Mouse (Mus musculus) neural tube, embryonic 11.5 days (tissue): Measurements from ENCODE around the gene Tifa. TPM values are rescaled to one million over a fixed set of nuclear protein-coding genes. Genes with fewer than 3 reads are reported as not detected.
A peak's percentile ranks its signal among the peaks of the same experiment; 100 is the strongest.

Source experiments
- ATAC-seq: fragments of 200-750 bp; cut with Nextera tagmentation; 2 replicates; pipeline ENCODE4 v1.8.0; 2017; ENCODE audit warnings: moderate number of reproducible peaks, mild to moderate bottlenecking, moderate TSS enrichment, moderate library complexity; ENCODE audit not compliant: insufficient read depth, low FRiP score, low TSS enrichment
- DNase-seq: peaks from one replicate; pipeline ENCODE4 v3.0.0-alpha.2; 2015; ENCODE audit warnings: low spot score
- H3K27ac ChIP-seq: fragments of 300-500 bp; sonication (generic); 2 replicates; pipeline ENCODE4 v1.5.1; 2014; ENCODE audit warnings: low read depth, mild to moderate bottlenecking, low read length
- H3K27me3 ChIP-seq: fragments of 300-500 bp; sonication (generic); 2 replicates; pipeline ENCODE4 v1.6.1; 2014; ENCODE audit warnings: mild to moderate bottlenecking, low read length, mixed read lengths; ENCODE audit not compliant: control insufficient read depth, insufficient read depth
- H3K36me3 ChIP-seq: fragments of 300-500 bp; sonication (generic); 2 replicates; pipeline ENCODE4 v1.6.1; 2014; ENCODE audit warnings: mild to moderate bottlenecking, low read length, moderate library complexity, mixed read lengths; ENCODE audit not compliant: control insufficient read depth, insufficient read depth
- H3K4me1 ChIP-seq: fragments of 300-500 bp; sonication (generic); 2 replicates; pipeline ENCODE4 v1.6.1; 2014; ENCODE audit warnings: low read length, mixed read lengths; ENCODE audit not compliant: control insufficient read depth, insufficient read depth
- H3K4me2 ChIP-seq: fragments of 300-500 bp; sonication (generic); 2 replicates; pipeline ENCODE4 v1.6.1; 2014; ENCODE audit warnings: low read depth, mild to moderate bottlenecking, moderate library complexity
- H3K4me3 ChIP-seq: fragments of 300-500 bp; sonication (generic); 2 replicates; pipeline ENCODE4 v1.5.1; 2014; ENCODE audit warnings: low read depth, low read length
- H3K9ac ChIP-seq: fragments of 300-500 bp; sonication (generic); 2 replicates; pipeline ENCODE4 v1.6.1; 2014; ENCODE audit warnings: mild to moderate bottlenecking, low read length
- H3K9me3 ChIP-seq: fragments of 300-500 bp; sonication (generic); 2 replicates; pipeline ENCODE4 v1.6.1; 2016; ENCODE audit warnings: low read length; ENCODE audit not compliant: control insufficient read depth
- WGBS: fragments of 180-500 bp; shearing (Covaris S2); extraction: QIAGEN DNeasy Blood & Tissue Kit; methylation state at CpG from one replicate; pipeline ENCODE4 v1.1.7; 2014; 5-methylcytosine and 5-hydroxymethylcytosine counted together
- polyA plus RNA-seq: library from polyadenylated mRNA; unstranded; fragments of >200 nt; fragmentation: Nextera tagmentation; extraction: Ambion mirVana; gene quantifications from 2 replicates; pipeline ENCODE4 v1.2.1, GENCODE M21; 2014

The Tifa gene
- polyA plus RNA-seq, 1 experiment from 2014 or later, result 2.4 TPM

DNA sequence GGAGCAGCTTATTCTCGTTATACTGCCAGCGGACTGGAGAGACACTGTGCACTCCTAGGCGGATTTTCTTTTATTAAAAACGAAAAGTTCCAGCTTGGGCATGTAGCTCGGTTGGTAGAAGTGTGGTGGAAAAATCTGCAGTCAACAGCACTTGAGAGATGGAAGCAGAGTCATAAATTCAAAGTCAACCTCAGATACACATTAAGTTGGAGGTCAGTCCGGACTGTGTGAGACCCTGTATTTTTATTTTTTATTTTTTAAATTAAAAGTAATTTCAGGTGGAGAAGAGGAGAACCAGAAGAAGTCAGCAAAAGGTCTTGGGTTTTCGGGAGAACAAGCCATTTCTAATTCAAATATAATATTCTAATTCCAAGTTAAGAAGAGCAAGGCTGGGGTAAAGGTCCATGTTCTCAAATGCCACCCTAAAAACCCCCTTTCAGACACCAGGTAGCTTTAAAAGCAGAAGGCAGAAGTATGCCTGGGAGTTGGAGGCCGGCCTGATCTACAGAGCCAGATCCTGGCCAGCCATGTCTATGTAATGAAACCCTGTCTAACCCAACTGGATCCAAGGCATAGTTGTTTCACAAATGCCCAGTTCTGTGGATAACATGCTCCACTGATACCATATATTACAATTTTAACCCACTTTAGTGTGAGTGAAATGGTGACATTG, 48.5 kb downstream of the Tifa start:
- Histone ChIP-seq H3K9me3 (no peaks in the 10 kb centered on the region), H3K9ac (peak overlapping the region; percentile 64), H3K4me2 (peak overlapping the region; percentile 41), H3K27me3 (no peaks in the 10 kb centered on the region), H3K4me3 (peak overlapping the region; percentile 95), H3K4me1 (peaks cover 9% of the 10 kb centered on the region), H3K36me3 (no peaks in the 10 kb centered on the region), H3K27ac (peak overlapping the region; percentile 69)
- 33% methylated on average over 8 of the region's 8 CpGs for WGBS
- DNase-seq (no peak), ATAC-seq (peak; percentile 3; the same call in 1 of the 2 replicates)

DNA sequence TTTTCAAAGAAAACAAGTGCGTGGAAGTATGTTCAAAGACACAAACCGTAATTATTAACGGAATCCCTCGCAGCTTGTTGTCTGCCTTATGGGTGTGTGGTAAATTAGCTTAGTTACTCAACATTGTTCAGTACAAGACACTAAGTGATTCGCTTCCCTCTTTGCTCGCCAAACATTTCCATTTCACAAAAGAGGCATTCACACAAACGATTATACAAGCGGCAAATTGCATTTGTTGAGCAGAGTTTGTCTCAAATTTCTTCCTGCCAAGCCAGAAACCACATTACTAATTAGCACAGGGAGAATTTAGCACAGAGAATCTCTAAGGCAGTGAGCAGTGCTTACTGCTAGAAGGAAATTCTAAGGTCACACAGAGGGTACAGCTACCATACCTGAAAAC, 52.3 kb downstream of the Tifa start:
- Histone ChIP-seq H3K4me2 (no peak overlapping the region), H3K4me3 (no peak overlapping the region), H3K27me3 (no peaks in the 10 kb centered on the region), H3K36me3 (no peaks in the 10 kb centered on the region), H3K27ac (no peak overlapping the region), H3K4me1 (0 out of 2 replicates have a peak, but pooled peaks cover 2% of the 10 kb centered on the region), H3K9me3 (no peaks in the 10 kb centered on the region), H3K9ac (no peak overlapping the region)
- DNase-seq, result no peak
- WGBS, result 78% methylated on average over 8 of the region's 8 CpGs
- ATAC-seq, result no peak

DNA sequence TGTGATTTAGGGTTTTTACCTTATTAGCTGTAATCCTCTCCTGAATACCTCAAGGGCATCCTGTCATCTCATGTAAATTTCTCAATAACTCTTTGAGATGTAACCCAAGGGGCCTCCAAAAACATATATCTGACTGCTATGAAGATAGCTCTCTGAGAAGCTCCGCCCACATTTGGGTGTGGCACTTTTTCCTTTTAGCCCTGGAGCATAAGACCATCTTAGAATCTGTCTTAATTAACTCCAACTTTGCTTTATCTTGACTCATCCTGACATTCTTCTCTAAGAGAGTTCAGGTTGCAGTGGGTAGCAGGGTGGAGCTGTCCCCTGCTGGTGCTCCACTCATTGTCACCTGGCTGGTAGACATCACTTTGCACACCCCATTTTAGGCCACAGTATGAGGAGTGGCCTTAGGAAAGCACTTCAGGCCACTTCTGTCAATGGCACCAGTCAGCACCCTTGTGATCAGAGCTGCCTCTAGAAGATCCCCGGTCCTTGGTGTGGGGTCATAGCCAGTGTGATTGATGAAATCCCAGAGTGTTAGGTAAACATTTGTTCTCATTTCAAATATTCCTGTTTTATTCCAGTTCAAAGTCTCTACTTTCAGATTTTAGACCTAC, 53.8 kb downstream of the Tifa start:
- Histone ChIP-seq H3K4me2 (no peak overlapping the region), H3K27me3 (no peaks in the 10 kb centered on the region), H3K9ac (no peak overlapping the region), H3K27ac (no peak overlapping the region), H3K9me3 (no peaks in the 10 kb centered on the region), H3K36me3 (no peaks in the 10 kb centered on the region), H3K4me3 (no peak overlapping the region), H3K4me1 (no peaks in the 10 kb centered on the region)
- ATAC-seq (no peak), DNase-seq (no peak)
- 76% methylated on average over 2 of the region's 2 CpGs for WGBS

DNA sequence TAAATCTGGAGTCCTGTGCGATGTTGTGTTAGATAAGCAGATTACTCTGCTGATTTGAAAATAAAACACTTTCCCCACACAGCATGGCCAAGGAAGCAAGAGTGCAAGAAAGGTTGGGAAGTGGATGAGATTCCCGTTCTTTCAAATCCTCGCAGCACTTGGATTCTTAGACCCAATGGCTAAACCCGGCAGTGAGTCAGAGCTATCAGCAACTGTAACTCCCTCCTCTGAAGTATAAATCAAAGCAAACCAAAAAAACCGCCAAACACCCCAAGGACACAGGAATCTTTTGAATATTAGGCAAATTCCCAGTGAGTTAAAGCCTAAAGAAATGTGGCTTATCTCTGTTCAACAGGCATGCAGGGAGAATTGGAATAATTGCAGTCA, 54.3 kb downstream of the Tifa start:
- no peak for ATAC-seq
- 85% methylated on average over 5 of the region's 5 CpGs for WGBS

DNA sequence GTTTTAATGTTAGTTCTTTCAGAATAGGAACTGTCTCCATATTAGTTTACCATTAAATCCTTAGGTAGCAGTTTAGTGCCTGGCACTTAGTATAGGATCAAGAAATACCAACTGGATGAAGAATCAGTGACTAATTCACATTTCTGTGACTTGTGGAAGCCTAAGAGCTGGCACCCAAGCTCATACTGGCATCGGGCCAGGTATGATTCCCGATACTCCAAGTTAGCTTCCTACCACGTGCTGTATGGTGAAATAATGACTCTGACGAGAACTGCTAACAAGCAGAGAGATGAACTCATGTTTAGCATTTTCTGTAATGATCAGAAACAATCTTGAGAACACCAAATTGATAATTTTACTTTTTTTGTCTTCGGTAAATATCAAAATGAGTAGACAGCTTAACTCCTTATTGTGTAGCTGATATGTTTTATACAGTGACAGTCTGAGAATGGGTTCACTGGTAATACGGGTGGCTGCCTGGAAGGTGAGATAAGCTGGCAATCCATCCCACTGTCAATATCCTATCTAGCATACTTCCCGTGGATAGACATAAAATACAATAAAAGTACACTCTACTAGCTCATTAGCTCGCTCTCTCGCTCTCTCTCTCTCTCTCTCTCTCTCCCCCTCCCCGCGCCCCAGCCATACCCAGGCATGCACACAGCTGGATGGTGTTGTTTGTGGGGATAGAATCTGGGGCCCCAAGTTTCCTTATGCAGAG, 58.6 kb downstream of the Tifa start:
- no peak overlapping the region for H3K27ac ChIP-seq
- no peak overlapping the region for H3K4me3 ChIP-seq
- no peak overlapping the region for H3K4me2 ChIP-seq
- DNase-seq (no peak), ATAC-seq (no peak)
- WGBS, result 90% methylated on average over 11 of the region's 11 CpGs
- H3K27me3 ChIP-seq, result no peaks in the 10 kb centered on the region
- H3K9ac ChIP-seq, result no peak overlapping the region
- H3K9me3 ChIP-seq, result no peaks in the 10 kb centered on the region
- no peaks in the 10 kb centered on the region for H3K4me1 ChIP-seq
- H3K36me3 ChIP-seq, result no peaks in the 10 kb centered on the region

More for the DNA sequence above, 54.3 kb downstream of the Tifa start:
- Histone ChIP-seq H3K4me1 (no peaks in the 10 kb centered on the region), H3K27me3 (no peaks in the 10 kb centered on the region), H3K4me2 (no peak overlapping the region), H3K9me3 (no peaks in the 10 kb centered on the region), H3K36me3 (no peaks in the 10 kb centered on the region), H3K27ac (no peak overlapping the region), H3K4me3 (no peak overlapping the region), H3K9ac (no peak overlapping the region)
- DNase-seq, result no peak

DNA sequence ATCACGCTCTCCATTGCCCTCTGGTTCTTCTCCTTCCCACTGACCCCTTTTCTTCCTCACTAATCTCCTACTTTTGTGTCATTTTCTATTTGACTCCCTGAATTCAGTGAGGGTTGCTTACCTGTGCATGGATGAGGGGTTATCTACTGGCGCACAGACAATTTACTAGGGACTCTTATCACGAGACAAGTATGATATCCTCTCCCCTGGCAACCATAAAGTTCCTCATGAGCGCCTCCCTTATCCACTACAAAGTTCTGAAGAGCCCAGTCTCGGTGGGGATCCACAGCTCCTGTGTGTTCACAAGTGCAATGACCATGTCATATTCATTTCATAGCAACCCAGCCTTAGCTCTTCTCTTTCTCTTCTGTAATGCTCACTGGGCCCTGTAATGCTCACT, 60.3 kb downstream of the Tifa start:
- no peak for ATAC-seq
- Histone ChIP-seq H3K4me1 (no peaks in the 10 kb centered on the region), H3K4me2 (no peak overlapping the region), H3K9ac (no peak overlapping the region), H3K9me3 (no peaks in the 10 kb centered on the region), H3K27ac (no peak overlapping the region), H3K27me3 (no peaks in the 10 kb centered on the region), H3K36me3 (no peaks in the 10 kb centered on the region), H3K4me3 (no peak overlapping the region)
- no peak for DNase-seq
- 85% methylated on average over 5 of the region's 5 CpGs for WGBS

DNA sequence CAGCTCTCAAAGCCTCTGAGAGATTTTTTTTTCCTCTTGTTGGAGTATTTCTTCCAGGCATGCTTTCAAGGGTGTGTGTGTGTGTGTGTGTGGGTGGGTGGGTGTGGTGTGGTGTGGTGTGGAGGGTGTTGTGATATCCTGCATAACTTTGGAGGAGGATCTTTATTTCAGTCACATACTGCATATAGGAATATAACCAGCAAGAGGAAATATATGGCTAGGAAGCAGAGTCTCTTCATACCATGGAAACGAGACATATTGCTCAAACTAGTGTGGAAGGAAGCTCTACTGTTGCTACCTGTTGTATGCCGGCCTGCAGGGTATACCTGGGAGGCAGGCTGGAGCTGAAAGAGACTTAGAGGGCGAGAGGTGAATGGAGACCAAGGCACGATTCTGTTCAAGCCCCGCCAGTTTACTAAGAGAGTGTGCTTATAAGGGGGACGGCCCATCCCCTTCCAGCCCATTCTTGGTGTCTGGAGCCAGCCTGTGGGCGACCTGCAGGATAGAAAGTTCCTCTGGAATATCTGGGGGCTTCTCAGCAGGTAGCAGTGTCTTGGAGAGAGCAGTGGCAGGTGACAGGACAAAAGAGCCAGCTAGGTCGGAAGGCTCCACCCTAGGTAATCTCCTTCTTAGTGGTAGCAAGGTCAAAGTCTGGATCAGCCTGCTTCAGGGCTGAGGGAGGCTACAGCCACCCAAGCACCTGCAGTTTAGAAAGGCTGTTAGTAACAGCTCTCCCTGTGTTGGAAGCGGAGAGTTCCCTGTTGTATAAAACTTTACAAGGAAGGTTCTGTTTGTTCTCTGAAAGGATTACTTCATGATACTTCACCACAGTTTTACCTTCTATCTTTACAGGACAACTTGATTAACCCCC, 61.4 kb downstream of the Tifa start:
- WGBS, result 68% methylated on average over 9 of the region's 9 CpGs
- Histone ChIP-seq H3K9ac (no peak overlapping the region), H3K36me3 (no peaks in the 10 kb centered on the region), H3K27ac (no peak overlapping the region), H3K4me3 (no peak overlapping the region), H3K4me2 (no peak overlapping the region), H3K27me3 (no peaks in the 10 kb centered on the region), H3K4me1 (no peaks in the 10 kb centered on the region), H3K9me3 (no peaks in the 10 kb centered on the region)
- ATAC-seq (no peak), DNase-seq (no peak)

DNA sequence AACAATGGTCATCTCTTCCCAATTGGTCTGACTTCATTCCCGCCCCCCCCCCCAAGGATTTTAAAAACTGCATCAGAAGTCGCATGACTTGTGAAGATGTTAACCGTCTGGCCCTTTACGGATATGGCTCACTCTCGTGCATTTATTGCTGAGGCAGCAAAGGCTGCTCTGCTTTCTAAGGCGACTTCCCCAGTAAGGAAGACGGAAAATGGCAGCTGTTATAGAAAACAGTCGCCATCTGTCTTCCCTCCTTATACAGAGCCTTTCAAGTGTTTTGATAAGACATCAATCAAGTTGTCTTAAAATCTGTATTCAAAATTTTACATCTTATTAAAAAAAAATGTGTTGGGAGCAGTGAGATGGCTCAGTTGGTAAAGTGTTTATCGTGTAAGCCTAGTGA, 63.1 kb downstream of the Tifa start:
- H3K4me2 ChIP-seq, result no peak overlapping the region
- ATAC-seq (no peak), DNase-seq (no peak)
- no peaks in the 10 kb centered on the region for H3K4me1 ChIP-seq
- H3K27me3 ChIP-seq, result no peaks in the 10 kb centered on the region
- no peak overlapping the region for H3K9ac ChIP-seq
- H3K36me3 ChIP-seq, result no peaks in the 10 kb centered on the region
- H3K27ac ChIP-seq, result no peak overlapping the region
- WGBS, result 80% methylated on average over 9 of the region's 9 CpGs
- no peaks in the 10 kb centered on the region for H3K9me3 ChIP-seq
- no peak overlapping the region for H3K4me3 ChIP-seq
